Comparison of ENCODE assay signal across 8 mouse cellular contexts in the genomic region with DNA sequence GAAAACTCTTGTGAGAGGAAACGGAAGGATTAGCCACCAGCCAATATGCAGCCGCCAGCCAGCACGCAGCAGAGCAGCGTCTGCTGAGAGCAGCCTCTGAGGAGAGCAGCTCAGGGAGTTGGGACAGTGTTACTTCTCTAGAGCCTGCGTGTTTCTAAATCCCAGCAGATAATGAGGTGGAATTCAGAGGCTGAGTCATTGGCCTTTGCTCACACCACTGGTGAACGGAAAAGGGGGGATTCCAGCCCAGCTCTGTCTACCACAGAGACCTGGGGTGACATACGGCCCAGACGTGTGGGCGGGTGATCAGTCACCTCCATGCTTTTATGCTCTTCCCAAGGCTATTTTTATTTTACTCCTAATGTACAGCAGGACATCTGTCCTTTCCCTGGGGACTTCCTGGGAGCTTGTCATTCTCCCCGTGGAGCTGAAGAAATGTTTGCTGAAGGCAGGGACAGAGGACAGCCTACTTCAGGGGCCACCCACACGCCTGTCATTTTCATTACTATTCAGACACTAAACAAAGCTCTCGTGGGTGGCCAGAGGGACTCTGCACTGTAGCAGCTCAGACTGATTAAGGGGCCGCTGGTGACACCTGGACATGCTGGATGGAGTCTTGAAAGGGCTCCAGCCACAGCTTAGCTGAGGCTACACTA. TPM values are rescaled to one million over a fixed set of nuclear protein-coding genes. Genes with fewer than 3 reads are reported as not detected.
DNase-seq lines count a peak whose midpoint lies in the region; ATAC-seq and TF ChIP-seq lines count a peak whose summit lies in the region.

No protein-coding gene starts in this region.

- no peak overlapping the region for H3K4me3 ChIP-seq in lung, embryonic 14.5 days (ENCODE audit: low read depth, low read length)
- peak overlapping the region; percentile 6; the same call in 1 of the 2 replicates for H3K4me3 ChIP-seq in heart, embryonic 16.5 days (ENCODE audit: low read length)
- H3K4me3 ChIP-seq in midbrain, embryonic 14.5 days (replicated peaks; ENCODE audit: low read depth, low read length) = no peak overlapping the region

- no peaks in the 10 kb centered on the region for H3K9me3 ChIP-seq in lung, embryonic 14.5 days (ENCODE audit: low read depth, low read length)
- no peaks in the 10 kb centered on the region for H3K9me3 ChIP-seq in heart, embryonic 16.5 days (replicated peaks; ENCODE audit: control insufficient read depth, low read length)
- no peaks in the 10 kb centered on the region for H3K9me3 ChIP-seq in midbrain, embryonic 14.5 days (ENCODE audit: control insufficient read depth, low read length)

- peaks cover 3% of the 10 kb centered on the region; the same call in 1 of the 2 replicates for H3K4me1 ChIP-seq in lung, embryonic 14.5 days (ENCODE audit: insufficient read depth)
- peaks cover 12% of the 10 kb centered on the region for H3K4me1 ChIP-seq in heart, embryonic 16.5 days (ENCODE audit: control insufficient read depth, insufficient read depth, low read length)
- peaks cover 45% of the 10 kb centered on the region for H3K4me1 ChIP-seq in midbrain, embryonic 14.5 days (ENCODE audit: control insufficient read depth, insufficient read depth, low read length)

- 13% methylated on average over 13 of the region's 13 CpGs for WGBS in lung, embryonic 14.5 days
- 14% methylated on average over 13 of the region's 13 CpGs for WGBS in heart, embryonic 16.5 days
- WGBS in midbrain, embryonic 14.5 days = 3% methylated on average over 13 of the region's 13 CpGs

- H3K4me2 ChIP-seq in lung, embryonic 14.5 days = peak overlapping the region; percentile 12; the same call in 1 of the 2 replicates
- H3K4me2 ChIP-seq in heart, embryonic 16.5 days (ENCODE audit: low read depth, low read length) = peak overlapping the region; percentile 48
- peak overlapping the region; percentile 8; the same call in 1 of the 2 replicates for H3K4me2 ChIP-seq in midbrain, embryonic 14.5 days (ENCODE audit: low read length)

- H3K36me3 ChIP-seq in lung, embryonic 14.5 days (ENCODE audit: insufficient read depth) = no peaks in the 10 kb centered on the region
- no peaks in the 10 kb centered on the region for H3K36me3 ChIP-seq in heart, embryonic 16.5 days (ENCODE audit: control insufficient read depth, insufficient read depth)
- no peaks in the 10 kb centered on the region for H3K36me3 ChIP-seq in midbrain, embryonic 14.5 days (ENCODE audit: control insufficient read depth, insufficient read depth, low read length)

- peak; percentile 16 for DNase-seq in adrenal gland, postnatal 10 days
- DNase-seq in adrenal gland, adult 8-10 months = no peak
- DNase-seq in lung, embryonic 14.5 days = peak; percentile 44
- DNase-seq in lung, postnatal 4 days = no peak
- peak; percentile 70 for DNase-seq in midbrain, embryonic 14.5 days
- DNase-seq in ovary, adult 18-20 months (ENCODE audit: low spot score) = no peak
- no peak for DNase-seq in urinary bladder, adult 2 months (ENCODE audit: low spot score)

- no peaks in the 10 kb centered on the region for H3K27me3 ChIP-seq in lung, embryonic 14.5 days (ENCODE audit: insufficient read depth, low read length)
- H3K27me3 ChIP-seq in heart, embryonic 16.5 days (ENCODE audit: control insufficient read depth, insufficient read depth, low read length) = peaks cover 3% of the 10 kb centered on the region; the same call in 1 of the 2 replicates
- no peaks in the 10 kb centered on the region for H3K27me3 ChIP-seq in midbrain, embryonic 14.5 days (ENCODE audit: control insufficient read depth, insufficient read depth, low read length)

- H3K9ac ChIP-seq in lung, embryonic 14.5 days = no peak overlapping the region
- peak overlapping the region; percentile 18; the same call in 1 of the 2 replicates for H3K9ac ChIP-seq in heart, embryonic 16.5 days (ENCODE audit: low read length)
- no peak overlapping the region for H3K9ac ChIP-seq in midbrain, embryonic 14.5 days (replicated peaks; ENCODE audit: low read length)

- no peak; the same call in 1 of the 2 replicates for ATAC-seq in lung, embryonic 14.5 days (ENCODE audit: insufficient read depth)
- ATAC-seq in heart, embryonic 16.5 days (replicated peaks; ENCODE audit: extremely low read depth, insufficient read depth, low FRiP score) = no peak
- 0 out of 2 replicates have a peak, but pooled peaks have one; percentile 11 for ATAC-seq in midbrain, embryonic 14.5 days (ENCODE audit: low FRiP score, low TSS enrichment)

- no peak overlapping the region for H3K27ac ChIP-seq in lung, embryonic 14.5 days (ENCODE audit: low read depth)
- no peak overlapping the region for H3K27ac ChIP-seq in heart, embryonic 16.5 days (ENCODE audit: low read length)
- peak overlapping the region; percentile 50 for H3K27ac ChIP-seq in midbrain, embryonic 14.5 days (replicated peaks; ENCODE audit: low read depth, low read length)

- no peak for TF ChIP-seq CTCF in lung, embryonic 14.5 days (IDR thresholded peaks at IDR 0.05; ENCODE audit: low read depth)

RNA-seq across cellular contexts. Expression of gene Rab11fip4, which starts 20.1 kb away (rescaled TPM):
- 1 to 10 TPM; 5.1 to 5.9 TPM for total RNA-seq in adrenal gland, postnatal 10 days (2021)
- total RNA-seq in adrenal gland, adult 8-10 months (2022) = 10 to 100 TPM in 2 of 4 experiments, 1 to 10 TPM in 2; 4.7 to 20.6 (median 10.4) TPM
- 2.3 and 2.6 TPM in 2 replicates for polyA plus RNA-seq in lung, embryonic 14.5 days (2014; fragmentation: Nextera tagmentation; extraction: Ambion mirVana)
- polyA plus RNA-seq in heart, embryonic 16.5 days (2015; fragmentation: Nextera tagmentation; extraction: Ambion mirVana) = 1.7 and 2.7 TPM in 2 replicates
- 22.0 and 24.4 TPM in 2 replicates for polyA plus RNA-seq in midbrain, embryonic 14.5 days (2014; fragmentation: Nextera tagmentation; extraction: Ambion mirVana)
- polyA plus RNA-seq in urinary bladder, adult 2 months (2012; rRNA removed) = 0.74 and 0.81 TPM in 2 replicates

Comparison
In these comparisons a context has a peak if more than half of its experiments do, and no peak if none do; other contexts are left out.
1. DNase-seq: peak in adrenal gland, postnatal 10 days (single experiment), lung, embryonic 14.5 days (single experiment) and midbrain, embryonic 14.5 days (single experiment); none in adrenal gland, adult 8-10 months (single experiment), lung, postnatal 4 days (0 of 2), ovary, adult 18-20 months (single experiment) and urinary bladder, adult 2 months (single experiment).
2. Peak in every context shown above with its lines, with median percentiles within 50 percentile points of each other: H3K4me2 ChIP-seq.